Mouse (Mus musculus): ENCODE measurements at regions not wholly inside any gene's neighbourhood (a gene's known extent, or its start where the extent isn't known, plus 50 kb on each side); places are given as distances from the start of the nearest gene placed in this dataset.

GRCm38 (mm10) chr10:72320307-72320706 is 334.3 kb upstream of the Zwint start:
- TF ChIP-seq CTCF (IDR thresholded peaks at IDR 0.05; ENCODE audit: low read depth) (no peak), EP300 (IDR thresholded peaks at IDR 0.05; ENCODE audit: low read depth) (no peak)

Data from heart, postnatal 0 days (tissue).